Mouse (Mus musculus): Measurements from ENCODE around the gene Pias4.

- TF ChIP-seq POLR2A (IDR thresholded peaks at IDR 0.05; ENCODE audit: borderline replicate concordance, extremely low read depth, insufficient read depth, insufficient read length, poor library complexity, severe bottlenecking) (no peak), CTCF (IDR thresholded peaks at IDR 0.05; ENCODE audit: borderline replicate concordance, extremely low read depth, insufficient read depth, insufficient read length) (no peak)
These were observed 26.5 kb upstream of the Pias4 start for GRCm38 (mm10) chr10:81193991-81194774.
